Mouse (Mus musculus) 3134 (cell line): ENCODE data around the gene Slc5a10.

Source experiments
- DNase-seq: peaks from one replicate; pipeline ENCODE4 v3.0.0-alpha.2; 2011; ENCODE audit warnings: low spot score; ENCODE audit not compliant: insufficient read length; ENCODE audit errors: extremely low read depth

Slc5a10 gene

DNA sequence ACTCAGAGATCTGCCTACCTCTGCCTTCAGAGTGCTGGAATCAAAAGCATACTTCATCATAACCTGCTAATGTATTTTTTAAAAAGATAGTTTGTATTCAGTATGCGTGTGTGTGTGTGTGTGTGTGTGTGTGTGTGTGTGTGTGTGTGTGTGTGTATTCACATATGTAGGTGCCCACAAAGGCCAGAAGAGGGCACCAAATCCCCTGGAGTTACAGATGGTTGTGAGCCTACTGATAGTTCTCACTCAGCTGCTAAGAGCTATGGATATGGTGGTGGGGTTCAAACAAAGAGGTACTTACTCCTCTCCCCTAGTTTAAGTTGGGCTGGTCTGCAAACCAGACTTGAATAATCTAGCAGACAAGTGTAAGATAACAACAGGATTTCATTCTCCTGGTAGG, 94.1 kb downstream of the Slc5a10 start:
- DNase-seq, result no peak

DNA sequence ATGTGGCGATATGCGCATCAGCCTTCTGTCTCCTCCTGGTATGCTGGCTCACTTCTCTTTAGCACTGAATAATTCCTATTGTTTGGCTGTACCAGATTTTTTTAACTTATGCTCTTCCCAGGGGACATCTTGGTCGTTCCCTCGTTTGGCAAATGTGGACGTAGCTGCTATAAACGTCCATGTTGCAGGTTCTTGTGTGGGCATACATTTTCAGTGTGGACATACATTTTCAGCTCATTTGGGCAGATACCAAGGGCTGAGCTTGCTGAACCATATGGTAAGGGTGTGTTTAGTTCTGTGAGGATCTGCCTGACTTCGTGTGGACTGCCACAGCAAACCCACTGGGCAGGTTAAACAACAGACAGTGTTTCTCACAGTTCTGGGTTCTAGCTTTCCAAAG, 95.5 kb downstream of the Slc5a10 start:
- DNase-seq, result no peak
